Mouse (Mus musculus): ENCODE measurements around the gene Zfp976. TPM values are rescaled to one million over a fixed set of nuclear protein-coding genes. Genes with fewer than 3 reads are reported as not detected.
"Not testable (repeated sequence)": the region's sequence is repeated elsewhere in the genome, so short reads cannot be mapped to it uniquely, and the experiment has no call there.

Gene Zfp976
- total RNA-seq (2021) = 1 to 10 TPM; 1.1 to 1.2 TPM
- long read RNA-seq, experiment 1 = 0 reads
- long read RNA-seq, experiment 2, partial matches to known transcripts = 0 of 1 reads
- long read RNA-seq, experiment 2, other reads (novel, unspliced or antisense) = 1 of 1 reads

- DNase-seq = peak; percentile 42
These were observed at the start of gene Zfp976 for GRCm38 (mm10) chr7:42642152-42643115. Gene Zfp976, minus strand, starts transcription at chr7:42642588.

GRCm38 (mm10) chr7:42680081-42680480, 37.7 kb upstream of the Zfp976 start:
- DNase-seq = not testable (repeated sequence)

- not testable (repeated sequence) for DNase-seq
These were observed 37.3 kb upstream of the Zfp976 start for GRCm38 (mm10) chr7:42679646-42680045.

GRCm38 (mm10) chr7:42660140-42660539, 17.8 kb upstream of the Zfp976 start:
- DNase-seq = not testable (repeated sequence)

GRCm38 (mm10) chr7:42655211-42655610, 12.8 kb upstream of the Zfp976 start:
- DNase-seq = not testable (repeated sequence)

GRCm38 (mm10) chr7:42643120-42643620, 782 bp upstream of the Zfp976 start:
- DNase-seq = not testable (repeated sequence)

GRCm38 (mm10) chr7:42631031-42631430, 11.4 kb downstream of the Zfp976 start:
- not testable (repeated sequence) for DNase-seq

- DNase-seq = not testable (repeated sequence)
These were observed 46.7 kb downstream of the Zfp976 start for GRCm38 (mm10) chr7:42595666-42596065.

GRCm38 (mm10) chr7:42592413-42592812, 50.0 kb downstream of the Zfp976 start, which contains the start of gene Zfp977:
Gene Zfp977, minus strand, starts transcription at chr7:42592547.
- not testable (repeated sequence) for DNase-seq

- not testable (repeated sequence) for DNase-seq
These were observed 51.1 kb downstream of the Zfp976 start for GRCm38 (mm10) chr7:42591311-42591710.

GRCm38 (mm10) chr7:42578488-42578887, 63.9 kb downstream of the Zfp976 start, which contains the start of gene Gm21028:
Gene Gm21028, minus strand, starts transcription at chr7:42578588.
- no peak for DNase-seq

Small RNAs within 50 kb of the gene (microRNA-seq; reads per million reads assigned to microRNA genes)
- gene Gm24938 = 0 reads per million in 2 experiments

Other genes with a start within 250 kb of the Zfp976 start
- gene 4933421I07Rik, start 194.5 kb downstream of the Zfp976 start, total RNA-seq (2021) = not detected
- 1 to 10 TPM; 6.6 to 9.9 TPM for gene Zfp141, start 136.8 kb downstream of the Zfp976 start, total RNA-seq (2021)
- gene Gm21028, start 64.0 kb downstream of the Zfp976 start, total RNA-seq (2021) = not detected
- gene Zfp977, start 50.0 kb downstream of the Zfp976 start, total RNA-seq (2021) = under 1 TPM in 1 of 2 experiments, not detected in 1; 0.61 TPM
- gene Zfp975, start 50.2 kb upstream of the Zfp976 start, total RNA-seq (2021) = 1 to 10 TPM; 3.2 to 4.3 TPM
- not detected for gene Gm17067, start 84.4 kb upstream of the Zfp976 start, total RNA-seq (2021)
- gene Vmn2r62, start 150.9 kb upstream of the Zfp976 start, total RNA-seq (2021) = not detected
- under 1 TPM in 1 of 2 experiments, not detected in 1; 0.05 TPM for gene Gm2381, start 224.6 kb upstream of the Zfp976 start, total RNA-seq (2021)

Data from gastrocnemius, postnatal 10 days (tissue).